Mouse (Mus musculus) heart, postnatal 0 days (tissue): ENCODE data around the gene Dnah10.

ENCODE experiments used
- CTCF ChIP-seq: IDR thresholded peaks from 2 replicates; pipeline ENCODE4 v1.5.1; 2016; ENCODE audit warnings: antibody characterized with exemption, control low read depth, low read depth
- EP300 ChIP-seq: IDR thresholded peaks from 2 replicates; pipeline ENCODE4 v1.6.1; 2016; ENCODE audit warnings: antibody characterized with exemption, low read depth

DNA sequence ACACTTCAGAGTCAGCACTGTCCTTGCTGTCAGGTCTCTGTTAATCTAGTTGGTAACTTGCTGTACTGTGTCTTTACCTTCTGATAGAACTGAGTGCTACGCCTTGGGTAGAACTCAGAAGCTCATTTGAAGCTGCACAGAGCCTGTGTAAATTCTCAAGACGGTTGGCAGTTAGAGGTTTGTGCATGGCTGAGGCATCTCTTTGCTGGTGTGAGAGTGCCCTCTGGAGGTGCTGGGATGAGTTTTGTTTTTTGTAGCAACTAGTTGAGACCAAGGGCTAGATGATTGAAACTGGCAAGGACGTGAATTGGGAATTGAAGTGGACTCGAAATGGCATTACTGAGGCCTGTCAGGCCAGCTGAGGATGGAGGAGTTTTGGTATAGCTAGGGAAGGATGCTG is 144.1 kb downstream of the Dnah10 start:
- TF ChIP-seq CTCF (peak; percentile 70), EP300 (no peak)
